Mouse (Mus musculus): ENCODE measurements at regions not wholly inside any gene's neighbourhood (a gene's known extent, or its start where the extent isn't known, plus 50 kb on each side); places are given as distances from the start of the nearest gene placed in this dataset.

- TF ChIP-seq USF1 (IDR thresholded peaks at IDR 0.05; ENCODE audit: low read depth) (no peak), MYOD1 (IDR thresholded peaks at IDR 0.05; ENCODE audit: control insufficient read depth, insufficient read length, low read depth) (no peak), MAX (IDR thresholded peaks at IDR 0.05) (no peak), CEBPB (IDR thresholded peaks at IDR 0.05; ENCODE audit: low read depth) (no peak), FOSL1 (IDR thresholded peaks at IDR 0.05; ENCODE audit: insufficient read depth, low read length, poor library complexity, severe bottlenecking) (no peak), MYOG (IDR thresholded peaks at IDR 0.05; ENCODE audit: control insufficient read depth, extremely low read depth, insufficient read length) (no peak), CTCF (IDR thresholded peaks at IDR 0.05; ENCODE audit: control insufficient read depth, insufficient read depth, insufficient read length) (no peak)
- Histone ChIP-seq H3K79me2 (ENCODE audit: control insufficient read depth, insufficient read depth) (no peaks in the 10 kb centered on the region), H3K27me3 (ENCODE audit: control insufficient read depth, insufficient read depth, insufficient read length) (no peaks in the 10 kb centered on the region), H3K4me3 (ENCODE audit: insufficient read depth, poor library complexity, severe bottlenecking) (no peak overlapping the region), H3K79me3 (ENCODE audit: low read depth) (no peaks in the 10 kb centered on the region), H3K36me3 (ENCODE audit: control insufficient read depth, insufficient read depth) (no peaks in the 10 kb centered on the region), H3ac (ENCODE audit: control insufficient read depth, insufficient read length, low read depth) (no peak overlapping the region)
Measured at GRCm38 (mm10) chr11:21027299-21027698, 63.8 kb upstream of the Peli1 start.

- Histone ChIP-seq H3K27me3 (ENCODE audit: control insufficient read depth, insufficient read depth, insufficient read length) (no peaks in the 10 kb centered on the region), H3K4me3 (ENCODE audit: insufficient read depth, poor library complexity, severe bottlenecking) (no peak overlapping the region), H3ac (ENCODE audit: control insufficient read depth, insufficient read length, low read depth) (no peak overlapping the region), H3K79me3 (ENCODE audit: low read depth) (no peaks in the 10 kb centered on the region), H3K36me3 (ENCODE audit: control insufficient read depth, insufficient read depth) (no peaks in the 10 kb centered on the region), H3K79me2 (ENCODE audit: control insufficient read depth, insufficient read depth) (no peaks in the 10 kb centered on the region)
- TF ChIP-seq CTCF (IDR thresholded peaks at IDR 0.05; ENCODE audit: control insufficient read depth, insufficient read depth, insufficient read length) (no peak), MAX (IDR thresholded peaks at IDR 0.05) (no peak), FOSL1 (IDR thresholded peaks at IDR 0.05; ENCODE audit: insufficient read depth, low read length, poor library complexity, severe bottlenecking) (no peak), MYOD1 (IDR thresholded peaks at IDR 0.05; ENCODE audit: control insufficient read depth, insufficient read length, low read depth) (no peak), CEBPB (IDR thresholded peaks at IDR 0.05; ENCODE audit: low read depth) (no peak), USF1 (IDR thresholded peaks at IDR 0.05; ENCODE audit: low read depth) (no peak)
Measured at GRCm38 (mm10) chr11:21030362-21030761, 60.7 kb upstream of the Peli1 start.

DNA sequence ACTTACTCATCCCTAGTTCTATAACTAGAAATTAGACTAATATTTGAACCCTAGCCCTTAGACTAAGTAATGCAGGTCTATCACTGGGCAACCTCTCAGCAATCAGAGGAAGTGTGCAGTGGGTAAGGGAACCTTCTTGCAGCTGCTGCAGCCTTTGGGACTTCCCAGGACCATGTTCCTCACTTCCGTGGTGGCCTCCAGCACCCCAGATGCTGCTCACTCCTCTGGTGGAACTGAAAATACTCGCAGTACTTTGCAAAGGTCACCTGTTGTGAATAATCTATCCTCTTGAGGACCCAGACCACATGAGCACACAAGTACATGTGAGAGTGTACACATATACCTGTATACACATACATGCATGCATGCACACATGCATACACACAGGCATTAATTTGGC is 59.3 kb upstream of the Peli1 start:
- TF ChIP-seq CEBPB (IDR thresholded peaks at IDR 0.05; ENCODE audit: low read depth) (no peak), MYOD1 (IDR thresholded peaks at IDR 0.05; ENCODE audit: control insufficient read depth, insufficient read length, low read depth) (no peak), FOSL1 (IDR thresholded peaks at IDR 0.05; ENCODE audit: insufficient read depth, low read length, poor library complexity, severe bottlenecking) (no peak), USF1 (IDR thresholded peaks at IDR 0.05; ENCODE audit: low read depth) (no peak)
- Histone ChIP-seq H3K79me3 (ENCODE audit: low read depth) (no peaks in the 10 kb centered on the region), H3K36me3 (ENCODE audit: control insufficient read depth, insufficient read depth) (no peaks in the 10 kb centered on the region), H3K27me3 (ENCODE audit: control insufficient read depth, insufficient read depth, insufficient read length) (no peaks in the 10 kb centered on the region), H3K79me2 (ENCODE audit: control insufficient read depth, insufficient read depth) (no peaks in the 10 kb centered on the region), H3ac (ENCODE audit: control insufficient read depth, insufficient read length, low read depth) (no peak overlapping the region), H3K4me3 (ENCODE audit: insufficient read depth, poor library complexity, severe bottlenecking) (no peak overlapping the region)

- H3K4me3 ChIP-seq (ENCODE audit: insufficient read depth, poor library complexity, severe bottlenecking): no peak overlapping the region
Measured at GRCm38 (mm10) chr11:21033234-21033822, 57.8 kb upstream of the Peli1 start.

DNA sequence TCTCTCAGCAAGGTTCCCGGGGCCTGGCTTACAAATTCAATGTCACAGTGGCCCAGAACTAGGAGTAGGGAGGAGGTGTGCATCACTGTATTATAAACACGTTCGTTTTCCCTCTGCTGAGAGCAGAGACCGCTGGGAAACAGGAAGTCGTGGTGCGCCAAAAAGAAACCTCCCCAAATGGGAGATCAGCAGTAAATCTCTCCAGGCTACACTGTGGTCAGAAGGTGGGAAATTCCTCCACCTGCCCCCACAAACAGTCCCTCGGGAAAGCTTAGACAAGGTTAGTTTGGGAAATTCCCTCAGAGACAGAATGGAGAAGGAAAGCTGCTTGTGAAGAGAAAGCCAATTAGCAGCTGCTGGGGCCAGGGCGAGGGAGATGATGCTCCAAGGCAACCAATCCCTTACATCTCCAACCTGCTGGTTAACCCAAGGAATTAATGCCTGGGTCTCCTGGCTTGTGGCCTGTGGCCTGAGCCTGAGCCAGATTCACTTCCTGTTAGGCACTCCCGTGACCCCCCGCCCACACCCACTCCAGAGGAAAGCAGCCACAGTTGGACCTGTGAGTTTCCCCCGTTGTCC is 57.2 kb upstream of the Peli1 start:
- H3K27me3 ChIP-seq (ENCODE audit: control insufficient read depth, insufficient read depth, insufficient read length): no peaks in the 10 kb centered on the region
- no peaks in the 10 kb centered on the region for H3K79me2 ChIP-seq (ENCODE audit: control insufficient read depth, insufficient read depth)
- no peak overlapping the region for H3K4me3 ChIP-seq (ENCODE audit: insufficient read depth, poor library complexity, severe bottlenecking)
- H3K79me3 ChIP-seq (ENCODE audit: low read depth): no peaks in the 10 kb centered on the region
- no peaks in the 10 kb centered on the region for H3K36me3 ChIP-seq (ENCODE audit: control insufficient read depth, insufficient read depth)
- TF ChIP-seq CTCF (IDR thresholded peaks at IDR 0.05; ENCODE audit: control insufficient read depth, insufficient read depth, insufficient read length): no peak
- TF ChIP-seq USF1 (IDR thresholded peaks at IDR 0.05; ENCODE audit: low read depth): no peak
- TF ChIP-seq MAX (IDR thresholded peaks at IDR 0.05): no peak
- no peak for TF ChIP-seq CEBPB (IDR thresholded peaks at IDR 0.05; ENCODE audit: low read depth)
- no peak for TF ChIP-seq MYOG (IDR thresholded peaks at IDR 0.05; ENCODE audit: control insufficient read depth, extremely low read depth, insufficient read length)
- no peak for TF ChIP-seq MYOD1 (IDR thresholded peaks at IDR 0.05; ENCODE audit: control insufficient read depth, insufficient read length, low read depth)
- no peak for TF ChIP-seq FOSL1 (IDR thresholded peaks at IDR 0.05; ENCODE audit: insufficient read depth, low read length, poor library complexity, severe bottlenecking)
- no peak overlapping the region for H3ac ChIP-seq (ENCODE audit: control insufficient read depth, insufficient read length, low read depth)

More at GRCm38 (mm10) chr11:21033234-21033822, 57.8 kb upstream of the Peli1 start:
- no peaks in the 10 kb centered on the region for H3K79me2 ChIP-seq (ENCODE audit: control insufficient read depth, insufficient read depth)
- no peak overlapping the region for H3ac ChIP-seq (ENCODE audit: control insufficient read depth, insufficient read length, low read depth)
- no peaks in the 10 kb centered on the region for H3K27me3 ChIP-seq (ENCODE audit: control insufficient read depth, insufficient read depth, insufficient read length)
- no peak for TF ChIP-seq CTCF (IDR thresholded peaks at IDR 0.05; ENCODE audit: control insufficient read depth, insufficient read depth, insufficient read length)
- no peak for TF ChIP-seq MYOD1 (IDR thresholded peaks at IDR 0.05; ENCODE audit: control insufficient read depth, insufficient read length, low read depth)
- no peak for TF ChIP-seq MAX (IDR thresholded peaks at IDR 0.05)
- no peak for TF ChIP-seq USF1 (IDR thresholded peaks at IDR 0.05; ENCODE audit: low read depth)
- no peak for TF ChIP-seq FOSL1 (IDR thresholded peaks at IDR 0.05; ENCODE audit: insufficient read depth, low read length, poor library complexity, severe bottlenecking)
- TF ChIP-seq MYOG (IDR thresholded peaks at IDR 0.05; ENCODE audit: control insufficient read depth, extremely low read depth, insufficient read length): no peak
- no peak for TF ChIP-seq CEBPB (IDR thresholded peaks at IDR 0.05; ENCODE audit: low read depth)
- no peaks in the 10 kb centered on the region for H3K79me3 ChIP-seq (ENCODE audit: low read depth)
- H3K36me3 ChIP-seq (ENCODE audit: control insufficient read depth, insufficient read depth): no peaks in the 10 kb centered on the region

All from C2C12 (cell line).